Mouse (Mus musculus) heart, postnatal 36 days (tissue): ENCODE results near the gene Pim1. TPM values are rescaled to one million over a fixed set of nuclear protein-coding genes. Genes with fewer than 3 reads are reported as not detected.

ENCODE experiments used
- DNase-seq, 2 experiments: peaks; one replicate each; pipeline ENCODE4 v3.0.0; 2021 to 2022
- intact Hi-C: fragments of 180-260 bp; cut with DNase I; formaldehyde crosslinking; loops from one replicate; pipeline ENCODE4 v1.15.1; 2025
- total RNA-seq, 2 experiments: library from RNA; stranded (reverse); gene quantifications; 2 replicates each; pipeline ENCODE4 v1.2.3; 2021

The Pim1 gene
- total RNA-seq, 2 experiments from 2014 or later = 22.3 to 36.3 TPM

DNA sequence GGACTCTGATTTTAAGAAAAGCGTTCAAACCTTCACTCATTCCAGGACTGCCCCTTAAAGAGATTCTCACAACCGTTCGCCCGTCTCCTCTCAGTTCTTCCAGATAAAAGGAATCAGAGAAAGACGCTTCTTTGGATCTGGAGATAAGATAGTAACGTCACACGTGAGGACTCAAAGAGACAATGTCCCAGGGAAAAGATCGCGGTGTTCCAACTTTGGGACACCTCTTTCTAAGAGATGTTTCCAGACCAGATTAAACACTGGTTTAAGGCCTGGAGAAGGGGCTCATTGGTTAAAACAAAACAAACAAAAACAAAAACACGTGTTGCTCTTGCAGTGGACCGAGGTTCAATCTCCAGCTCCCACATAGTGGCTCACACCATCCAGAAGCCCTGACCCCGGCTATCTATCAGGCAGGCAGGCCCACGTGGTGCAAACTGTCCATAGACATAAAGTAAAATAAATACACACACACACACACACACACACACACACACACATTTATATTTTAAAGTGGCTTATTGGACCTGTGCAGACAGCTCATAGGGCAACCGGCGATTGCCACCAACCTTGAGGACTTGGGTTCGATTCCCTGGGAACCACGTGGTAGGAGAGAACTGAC lies 25.9 kb upstream of the Pim1 start:
- no peak for DNase-seq

GRCm38 (mm10) chr17:29465405-29466010 lies 25.0 kb upstream of the Pim1 start:
- intact Hi-C loops = no loop called here
- no peak for DNase-seq

More for the DNA sequence above, 25.9 kb upstream of the Pim1 start:
- intact Hi-C loops = no loop called here

DNA sequence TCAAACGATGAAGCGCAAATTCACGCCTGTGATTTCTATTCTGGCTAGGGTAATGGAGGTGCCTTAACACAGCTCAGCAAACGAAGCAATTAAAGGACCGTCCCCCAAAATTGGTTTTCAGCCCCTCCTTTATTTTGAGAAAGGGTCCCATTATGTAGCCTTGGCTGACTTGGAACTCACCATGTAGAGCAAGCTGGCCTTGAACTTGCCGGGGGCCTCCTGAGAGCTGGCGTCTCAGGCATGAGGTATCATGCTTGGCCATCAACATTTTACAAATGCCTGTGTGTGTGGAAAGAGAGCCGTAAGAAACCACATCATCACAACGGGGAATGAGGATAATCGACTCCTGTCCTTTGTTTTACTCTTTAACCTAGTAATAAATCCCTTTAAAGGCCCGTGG lies 23.5 kb upstream of the Pim1 start:
- intact Hi-C loops = no loop called here
- no peak for DNase-seq

GRCm38 (mm10) chr17:29473466-29473865 lies 17.1 kb upstream of the Pim1 start:
- intact Hi-C loops = no loop called here
- no peak for DNase-seq

DNA sequence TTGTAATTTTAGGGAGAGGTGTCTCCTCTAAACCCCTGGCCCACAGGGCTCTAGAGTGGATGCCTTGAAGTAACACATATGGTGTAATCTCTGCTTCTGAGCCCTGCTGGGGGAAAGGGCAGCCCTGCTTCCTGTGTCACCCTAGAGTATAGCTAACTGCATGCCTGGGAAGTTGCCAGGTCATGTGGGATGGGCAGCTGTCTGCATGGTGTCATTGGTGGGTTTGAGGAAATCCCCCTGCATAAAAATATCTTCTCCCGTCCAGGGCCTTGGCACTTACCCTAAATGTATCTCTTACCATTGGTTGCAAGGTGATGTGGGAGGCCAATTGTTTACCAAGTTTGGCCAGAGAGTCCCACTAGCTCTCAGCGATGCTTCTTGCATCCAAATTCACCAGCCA lies 16.5 kb upstream of the Pim1 start:
- intact Hi-C loops = no loop called here

DNA sequence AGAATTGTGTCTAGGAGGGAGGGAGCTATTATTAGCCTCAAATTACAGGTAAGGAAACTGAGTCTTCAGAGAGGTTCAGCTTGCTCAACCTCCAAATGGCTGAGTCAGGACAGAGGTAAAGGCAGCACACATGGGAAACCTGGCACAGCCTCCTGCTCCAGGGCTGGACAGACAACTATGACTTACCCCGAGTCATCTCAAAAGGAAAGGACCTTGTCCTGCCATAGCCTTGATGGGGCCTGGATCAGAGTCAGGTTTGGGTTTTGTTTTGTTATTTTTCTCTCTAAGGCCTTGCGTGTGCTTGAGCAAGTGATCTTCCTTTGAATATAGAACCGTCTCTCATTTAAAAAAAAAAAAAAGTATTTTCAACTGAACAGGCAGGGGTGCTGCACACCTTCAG lies 15.4 kb upstream of the Pim1 start:
- intact Hi-C loops = no loop called here
- DNase-seq = no peak

More for the DNA sequence above, 16.5 kb upstream of the Pim1 start:
- no peak for DNase-seq

DNA sequence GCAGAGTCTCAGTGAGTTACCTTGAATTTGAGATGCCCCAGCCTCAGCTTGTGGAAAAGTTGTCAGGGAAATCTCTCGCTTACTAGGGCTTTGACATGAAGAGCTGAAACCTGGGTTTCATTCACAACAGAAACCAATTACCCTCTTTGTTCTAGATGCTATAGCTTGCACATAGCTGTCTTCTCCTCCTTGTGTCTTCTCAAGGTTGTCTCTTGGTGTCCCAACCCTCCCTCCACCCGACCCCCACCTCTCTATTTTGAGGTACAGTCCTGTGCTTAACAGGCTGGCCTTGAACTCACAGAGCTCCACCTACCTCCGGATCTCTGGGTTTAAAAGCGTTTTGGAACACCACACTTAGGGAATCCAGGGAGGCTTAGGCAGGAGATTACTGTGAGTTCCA lies 14.1 kb upstream of the Pim1 start:
- no peak for DNase-seq
- intact Hi-C loops = no loop called here

GRCm38 (mm10) chr17:29477357-29477756 lies 13.2 kb upstream of the Pim1 start:
- intact Hi-C loops = no loop called here
- no peak for DNase-seq

GRCm38 (mm10) chr17:29478271-29478670 lies 12.3 kb upstream of the Pim1 start:
- no peak for DNase-seq
- intact Hi-C loops = no loop called here

- no peak for DNase-seq
- intact Hi-C loops = no loop called here
Measured at GRCm38 (mm10) chr17:29480256-29480655, 10.3 kb upstream of the Pim1 start.

GRCm38 (mm10) chr17:29482632-29483031 lies 7.9 kb upstream of the Pim1 start:
- no peak for DNase-seq
- intact Hi-C loops = loop anchor here (2.0 kb wide), 1 partner anchor 14 kb away; no protein-coding TSS in a partner anchor

DNA sequence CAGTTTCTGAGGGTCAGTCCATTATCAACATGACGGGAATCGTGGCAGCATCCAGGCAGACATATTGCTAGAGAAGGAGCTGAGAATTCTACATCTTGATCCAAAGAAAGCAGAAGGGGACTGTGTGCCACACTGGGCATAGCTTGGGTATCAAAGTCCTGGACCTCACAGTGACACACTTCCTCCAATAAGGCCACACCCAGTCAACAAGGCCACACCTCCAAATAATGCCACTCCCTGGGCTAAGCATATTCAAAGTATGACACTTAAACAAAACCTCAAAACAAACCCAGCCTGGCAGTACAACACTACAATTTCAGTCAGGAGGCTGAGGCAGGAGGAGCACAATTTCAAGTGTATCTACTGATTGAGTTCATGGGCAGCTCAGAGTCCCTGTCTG lies 7.3 kb upstream of the Pim1 start:
- no peak for DNase-seq
- intact Hi-C loops = loop anchor here (2.0 kb wide), 1 partner anchor 14 kb away; no protein-coding TSS in a partner anchor

DNA sequence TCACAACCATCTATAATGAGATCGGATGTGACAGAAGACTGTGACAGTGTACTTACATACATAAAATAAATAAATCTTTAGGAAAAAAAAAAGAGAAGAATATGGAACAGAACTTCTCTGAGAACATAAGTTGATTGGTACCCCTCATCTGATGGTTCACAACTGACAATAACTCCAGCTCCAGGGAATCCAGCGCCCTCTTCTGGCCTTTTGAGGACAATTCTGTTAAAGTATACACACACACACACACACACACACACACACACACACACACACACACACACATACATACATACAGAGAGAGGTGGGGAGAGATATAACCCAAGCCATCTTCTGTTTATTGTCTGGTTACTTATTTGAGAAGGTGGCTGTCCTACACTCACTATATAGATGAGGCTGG lies 6.1 kb upstream of the Pim1 start:
- intact Hi-C loops = no loop called here

DNA sequence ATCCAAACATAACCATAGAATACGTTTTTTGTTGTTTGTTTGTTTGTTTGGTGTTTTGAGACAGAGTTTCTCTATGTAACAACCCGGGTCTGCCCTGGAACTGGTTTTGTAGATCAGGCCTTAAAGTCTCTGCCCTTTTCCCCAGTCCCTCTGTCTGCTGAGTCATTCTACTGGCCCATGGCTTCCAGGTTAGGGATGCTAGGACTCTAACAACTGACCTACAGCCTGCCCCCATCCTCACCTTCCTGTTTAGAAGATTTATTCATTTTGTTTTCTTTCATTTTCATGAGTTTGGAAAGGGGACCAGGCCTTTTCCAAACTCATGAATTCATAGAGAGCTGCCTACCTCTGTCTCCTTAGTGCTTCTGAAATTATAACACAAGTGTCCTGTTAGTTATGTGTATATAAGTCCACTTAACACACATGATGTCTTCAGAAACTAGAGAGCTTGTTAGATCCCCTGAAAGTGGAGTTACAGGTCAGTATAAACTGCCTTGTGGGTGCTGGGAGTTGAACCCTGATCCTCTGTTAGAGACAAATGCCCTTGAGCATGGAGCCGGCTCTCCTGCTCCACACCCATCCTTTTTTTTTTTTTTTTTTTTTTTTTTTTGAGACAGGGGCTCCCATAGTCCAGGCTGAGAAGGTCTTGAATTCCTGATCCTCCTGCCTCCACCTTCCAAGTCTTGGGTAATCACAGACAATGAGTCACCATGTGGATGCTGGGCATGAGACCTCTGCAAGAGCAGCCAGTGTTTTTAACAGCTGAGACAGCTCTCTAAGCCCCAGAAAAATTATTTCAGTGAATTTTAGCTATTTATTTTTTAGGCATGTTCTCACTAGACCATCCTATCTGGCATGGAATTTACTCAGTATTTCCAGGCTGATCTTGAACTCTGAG lies 5.0 kb upstream of the Pim1 start:
- DNase-seq = no peak
- intact Hi-C loops = no loop called here

More for the DNA sequence above, 6.1 kb upstream of the Pim1 start:
- DNase-seq = no peak

DNA sequence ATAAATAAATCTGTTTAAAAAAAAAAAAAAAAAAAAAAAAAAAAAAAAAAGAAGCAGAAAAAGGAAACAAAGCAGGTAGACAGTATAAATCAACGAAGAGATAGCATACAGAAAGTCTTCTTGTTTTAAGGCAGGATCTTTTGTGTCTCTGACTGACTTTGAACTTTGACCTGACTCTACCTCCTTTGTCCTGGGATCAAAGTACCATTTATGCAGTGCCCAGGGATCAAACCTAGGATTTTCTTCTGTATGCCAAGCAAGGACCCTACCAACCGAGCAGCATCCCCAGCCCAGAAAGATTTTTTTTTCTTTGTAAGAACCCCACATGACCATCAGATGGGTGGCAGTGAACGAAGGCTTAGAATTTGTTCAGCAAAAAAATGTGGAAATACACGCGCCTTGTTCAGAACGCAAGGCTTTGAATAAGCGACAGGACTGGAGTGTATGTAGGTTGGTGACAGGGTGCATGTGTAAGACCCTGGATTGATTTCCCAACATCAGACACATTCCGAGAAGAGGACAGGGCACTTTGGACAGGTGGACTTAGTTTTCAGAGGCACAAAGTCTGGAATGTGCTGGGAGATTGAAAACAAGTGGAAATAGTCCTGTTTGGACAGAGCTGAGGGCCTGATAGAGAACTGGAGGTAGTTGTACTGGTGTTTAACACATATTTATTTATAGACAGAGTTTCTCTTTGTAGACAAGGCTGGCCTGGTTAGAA lies 2.1 kb upstream of the Pim1 start:
- DNase-seq = no peak
- intact Hi-C loops = no loop called here

DNA sequence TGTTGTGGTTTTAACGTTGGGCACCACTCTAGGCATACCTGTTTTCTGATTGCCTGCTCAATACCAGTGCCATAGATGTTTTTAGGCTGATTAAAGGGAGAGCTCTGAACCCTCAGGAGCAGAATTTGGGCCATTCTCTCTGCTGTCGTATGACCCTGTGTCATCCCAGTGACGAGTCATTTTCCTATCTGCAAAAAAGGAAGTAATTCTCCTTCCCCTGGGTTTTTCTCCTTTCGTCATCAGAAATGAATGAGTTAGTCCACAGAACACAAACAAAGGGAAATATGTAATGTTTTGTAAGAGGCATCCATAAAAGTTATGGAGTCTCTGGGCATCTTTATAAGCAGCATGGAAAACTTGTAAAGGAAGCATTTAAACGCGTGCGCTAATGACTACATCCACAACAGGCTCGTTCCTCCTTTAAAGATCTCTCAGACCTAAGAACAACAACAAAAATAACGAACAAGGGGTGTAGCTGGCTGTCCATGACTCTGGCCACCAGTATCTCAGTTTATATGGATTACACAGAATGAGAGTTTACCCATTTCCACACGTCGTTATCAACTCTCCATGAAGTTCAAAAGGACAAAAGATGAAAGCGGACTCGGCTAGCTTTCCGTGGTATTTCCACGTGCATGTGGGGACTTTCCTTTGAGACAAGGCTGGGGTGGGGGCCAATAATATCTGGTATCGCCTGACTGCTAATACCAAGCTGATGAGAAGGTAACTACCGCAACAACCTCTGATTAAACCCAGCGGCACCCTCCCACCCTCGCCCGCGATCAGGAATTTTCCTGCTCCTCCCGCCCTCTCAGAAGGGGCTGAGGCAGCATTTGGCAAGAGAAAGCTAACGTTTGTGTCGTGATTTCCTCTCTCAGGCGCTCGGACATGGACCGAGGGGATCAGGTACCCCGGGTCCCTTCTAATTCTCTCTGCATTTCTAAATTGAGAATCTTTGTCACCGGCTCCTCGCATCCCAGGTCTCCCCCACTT lies 1.3 kb upstream of the Pim1 start:
- intact Hi-C loops = no loop called here
- DNase-seq = no peak

DNA sequence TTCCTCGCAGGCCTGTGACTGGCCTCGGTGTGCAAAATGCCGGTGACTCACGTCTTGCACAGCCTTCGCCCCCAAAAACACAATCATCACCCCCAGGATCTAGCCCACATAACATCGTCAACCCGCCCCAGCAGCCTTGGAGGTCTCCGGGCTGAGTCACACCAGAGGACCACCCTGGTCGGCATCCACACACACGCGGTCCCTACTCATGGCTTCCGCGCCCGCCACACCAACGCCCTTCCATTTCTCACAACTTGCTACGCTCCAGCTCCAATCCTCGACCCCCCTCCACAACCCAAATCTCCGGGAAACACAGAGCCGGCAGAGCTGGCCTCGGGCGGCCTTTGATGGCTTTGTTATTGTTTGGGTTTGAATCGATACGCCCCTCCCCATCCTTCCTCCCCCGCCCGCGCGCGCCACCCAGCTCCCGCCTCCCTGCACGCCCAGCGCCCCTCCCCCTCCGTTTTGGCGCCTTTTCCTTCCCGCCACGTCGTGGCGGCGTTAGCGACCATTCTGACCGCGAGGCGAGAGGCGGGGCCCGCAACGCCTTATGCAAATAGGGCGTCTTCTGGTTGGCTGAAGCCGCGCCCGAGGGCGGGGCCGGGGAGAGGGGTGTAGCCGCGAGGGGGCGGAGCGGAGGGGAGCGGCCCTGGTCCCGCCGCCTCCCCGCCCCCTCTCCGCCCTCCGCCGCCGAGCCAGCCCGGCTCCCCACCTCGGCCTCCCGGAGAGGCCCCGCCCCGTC lies 411 bp upstream of the Pim1 start:
- DNase-seq = peak; percentile 96
- intact Hi-C loops = loop anchor here (2.0 to 5.0 kb wide), 3 partner anchors 31 to 223 kb away; partner anchors contain the start of gene BC004004

DNA sequence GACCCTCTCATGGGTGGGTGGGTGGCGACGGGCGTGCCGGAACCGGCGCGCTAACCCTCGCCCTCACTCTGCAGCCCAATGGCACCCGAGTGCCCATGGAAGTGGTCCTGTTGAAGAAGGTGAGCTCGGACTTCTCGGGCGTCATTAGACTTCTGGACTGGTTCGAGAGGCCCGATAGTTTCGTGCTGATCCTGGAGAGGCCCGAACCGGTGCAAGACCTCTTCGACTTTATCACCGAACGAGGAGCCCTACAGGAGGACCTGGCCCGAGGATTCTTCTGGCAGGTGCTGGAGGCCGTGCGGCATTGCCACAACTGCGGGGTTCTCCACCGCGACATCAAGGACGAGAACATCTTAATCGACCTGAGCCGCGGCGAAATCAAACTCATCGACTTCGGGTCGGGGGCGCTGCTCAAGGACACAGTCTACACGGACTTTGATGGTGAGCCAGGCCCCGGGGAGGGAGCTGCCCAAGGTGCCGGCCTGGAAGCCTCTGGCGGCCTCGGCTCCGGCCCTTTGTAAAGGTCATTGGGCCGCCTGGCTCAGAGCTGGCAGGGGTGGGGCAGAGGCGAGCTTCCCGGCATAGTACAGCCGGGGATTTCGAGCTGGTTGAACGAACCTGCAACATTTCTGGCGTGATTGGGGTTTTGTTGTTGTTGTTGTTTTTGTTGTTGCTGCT lies 1.2 kb downstream of the Pim1 start:
- DNase-seq = peak; percentile 71 to 80
- intact Hi-C loops = loop anchor here (1.0 to 5.0 kb wide), 6 partner anchors 23 to 224 kb away; partner anchors contain the start of gene BC004004
